Mouse (Mus musculus) liver, embryonic 15.5 days (tissue): Measurements from ENCODE around the gene Stam. TPM values are rescaled to one million over a fixed set of nuclear protein-coding genes. Genes with fewer than 3 reads are reported as not detected.
"Not testable (repeated sequence)": the region's sequence is repeated elsewhere in the genome, so short reads cannot be mapped to it uniquely, and the experiment has no call there.

ENCODE experiments used
- ATAC-seq: fragments of 200-750 bp; cut with Nextera tagmentation; 2 replicates; pipeline ENCODE4 v1.8.0; 2017; ENCODE audit warnings: moderate number of reproducible peaks, mild to moderate bottlenecking, moderate library complexity; ENCODE audit not compliant: insufficient read depth
- H3K27ac ChIP-seq: fragments of 300-500 bp; sonication (generic); replicated peaks from 2 replicates; pipeline ENCODE4 v1.5.1; 2015; ENCODE audit warnings: mild to moderate bottlenecking, inconsistent platforms
- H3K27me3 ChIP-seq: fragments of 300-500 bp; sonication (generic); 2 replicates; pipeline ENCODE4 v1.6.1; 2015; ENCODE audit warnings: mild to moderate bottlenecking, inconsistent platforms
- H3K36me3 ChIP-seq: fragments of 300-500 bp; sonication (generic); replicated peaks from 2 replicates; pipeline ENCODE4 v1.6.1; 2015; ENCODE audit warnings: moderate library complexity, mild to moderate bottlenecking, inconsistent platforms
- H3K4me1 ChIP-seq: fragments of 300-500 bp; sonication (generic); replicated peaks from 2 replicates; pipeline ENCODE4 v1.6.1; 2015; ENCODE audit warnings: inconsistent platforms
- H3K4me2 ChIP-seq: fragments of 300-500 bp; sonication (generic); 2 replicates; pipeline ENCODE4 v1.6.1; 2015; ENCODE audit warnings: moderate library complexity, mild to moderate bottlenecking, inconsistent platforms
- H3K4me3 ChIP-seq: fragments of 300-500 bp; sonication (generic); replicated peaks from 2 replicates; pipeline ENCODE4 v1.5.1; 2015; ENCODE audit warnings: mild to moderate bottlenecking, inconsistent platforms
- H3K9ac ChIP-seq: fragments of 300-500 bp; sonication (generic); 2 replicates; pipeline ENCODE4 v1.6.1; 2015; ENCODE audit warnings: moderate library complexity, mild to moderate bottlenecking, inconsistent platforms
- H3K9me3 ChIP-seq: fragments of 300-500 bp; sonication (generic); replicated peaks from 2 replicates; pipeline ENCODE4 v1.6.1; 2016; ENCODE audit warnings: inconsistent platforms
- WGBS: fragments of 180-500 bp; shearing (Covaris S2); methylation state at CpG from one replicate; pipeline ENCODE4 v1.1.7; 2015; ENCODE audit warnings: mixed read lengths; ENCODE audit not compliant: insufficient replicate concordance; 5-methylcytosine and 5-hydroxymethylcytosine counted together
- polyA plus RNA-seq: library from polyadenylated mRNA; unstranded; fragments of >200 nt; fragmentation: Nextera tagmentation; extraction: Ambion mirVana; gene quantifications from 2 replicates; pipeline ENCODE4 v1.2.1, GENCODE M21; 2015

Gene Stam
- polyA plus RNA-seq, 1 experiment from 2014 or later, result 26.2 TPM

DNA sequence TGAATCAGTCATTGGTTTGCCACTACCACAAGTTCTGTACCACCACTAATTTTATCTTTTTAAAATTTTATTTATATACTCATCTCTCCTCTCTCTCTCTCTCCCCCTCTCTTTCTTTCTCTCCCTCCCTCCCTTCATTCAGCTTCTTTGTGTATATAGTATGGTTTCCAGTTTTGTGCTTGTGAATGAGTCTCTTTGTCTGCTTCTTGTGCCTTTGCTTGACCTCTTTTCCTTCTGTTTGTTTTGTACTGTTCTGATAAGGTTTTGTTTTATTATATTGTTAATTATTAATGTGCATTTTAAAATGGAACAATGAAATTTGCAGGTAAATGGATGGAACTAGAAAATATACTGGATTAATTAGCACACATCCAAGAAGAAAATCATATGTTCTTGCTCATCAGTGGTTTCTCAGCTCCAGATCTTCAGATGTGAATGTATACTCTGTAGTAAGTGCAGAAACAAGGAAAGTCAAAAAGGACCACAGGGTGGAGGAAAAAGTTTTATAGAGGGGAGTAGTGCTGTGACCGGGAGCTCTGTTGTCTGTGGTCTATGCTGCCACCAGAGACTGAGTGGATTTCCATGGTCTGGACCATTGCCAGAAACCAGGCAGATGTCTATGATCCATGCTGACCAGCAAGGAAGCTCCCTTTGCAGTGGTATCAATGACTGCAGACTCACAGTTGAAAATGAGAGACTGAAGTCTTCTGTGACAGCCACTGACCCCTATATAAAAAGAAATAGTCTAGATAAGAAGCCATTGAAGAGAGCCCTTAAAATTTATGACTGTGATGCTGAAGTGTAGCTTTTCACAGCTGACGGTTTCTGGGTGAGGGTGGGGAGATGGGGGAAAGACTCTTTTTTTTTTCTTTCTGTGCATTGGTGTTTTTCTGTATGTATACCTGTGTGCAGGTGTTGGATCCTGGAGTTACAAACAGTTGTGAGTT, 7.9 kb upstream of the Stam start:
- no peak for ATAC-seq
- Histone ChIP-seq H3K4me3 (no peak overlapping the region), H3K4me1 (peaks cover 12% of the 10 kb centered on the region), H3K9ac (no peak overlapping the region), H3K36me3 (no peaks in the 10 kb centered on the region), H3K9me3 (no peaks in the 10 kb centered on the region), H3K27ac (no peak overlapping the region), H3K27me3 (no peaks in the 10 kb centered on the region), H3K4me2 (no peak overlapping the region)
- WGBS, result 59% methylated on average over 2 of the region's 2 CpGs

DNA sequence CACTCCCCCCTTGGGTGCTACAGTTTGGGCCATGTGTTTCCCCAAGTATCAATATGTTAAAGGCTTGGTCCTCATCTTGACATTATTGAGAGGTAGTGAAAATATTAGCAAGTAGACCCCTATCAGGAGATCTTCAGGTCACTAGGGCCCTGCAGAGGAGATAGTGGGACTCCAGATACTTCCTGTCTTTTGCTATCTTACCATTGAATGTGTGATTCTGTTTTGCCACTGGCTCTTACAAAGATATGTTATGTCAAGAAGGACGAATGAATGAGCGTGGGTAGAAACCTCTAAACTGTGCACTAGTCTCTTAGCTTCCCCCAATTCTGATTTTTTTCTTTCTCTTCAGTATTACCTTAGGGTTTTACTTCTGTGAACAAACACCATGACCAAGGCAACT, 4.9 kb upstream of the Stam start:
- Histone ChIP-seq H3K36me3 (no peaks in the 10 kb centered on the region), H3K4me2 (no peak overlapping the region), H3K4me3 (no peak overlapping the region), H3K27me3 (no peaks in the 10 kb centered on the region), H3K27ac (no peak overlapping the region), H3K9me3 (no peaks in the 10 kb centered on the region), H3K4me1 (peaks cover 21% of the 10 kb centered on the region), H3K9ac (no peak overlapping the region)
- 23% methylated on average over 2 of the region's 2 CpGs for WGBS
- no peak for ATAC-seq

DNA sequence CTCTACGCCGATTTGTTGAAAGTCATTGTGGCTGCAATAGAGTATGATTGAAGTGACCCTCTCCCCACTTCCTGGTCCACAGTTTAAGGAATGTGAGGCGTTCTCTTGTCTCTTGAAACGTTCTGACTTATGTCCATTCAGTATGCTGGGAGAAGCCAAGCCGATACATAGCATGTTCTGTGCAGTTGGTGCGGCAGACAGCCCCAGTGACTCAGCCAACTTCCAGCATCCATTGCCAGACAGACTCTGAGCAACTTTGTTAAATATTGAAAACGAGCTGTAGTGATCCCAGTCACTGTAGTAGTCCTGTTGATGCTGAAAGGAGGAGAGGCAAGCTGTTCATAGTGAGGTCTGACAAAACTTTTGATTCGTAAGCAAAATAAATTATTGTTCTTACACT, 3.4 kb upstream of the Stam start:
- Histone ChIP-seq H3K4me1 (peaks cover 32% of the 10 kb centered on the region), H3K36me3 (no peaks in the 10 kb centered on the region), H3K9ac (no peak overlapping the region), H3K4me3 (no peak overlapping the region), H3K27ac (no peak overlapping the region), H3K9me3 (no peaks in the 10 kb centered on the region), H3K4me2 (no peak overlapping the region), H3K27me3 (no peaks in the 10 kb centered on the region)
- 72% methylated on average over 8 of the region's 8 CpGs for WGBS
- no peak for ATAC-seq

- H3K4me2 ChIP-seq, result peak overlapping the region; percentile 75
- WGBS, result 8% methylated on average over 8 of the region's 8 CpGs
- peak overlapping the region; percentile 96 for H3K9ac ChIP-seq
Measured at GRCm38 (mm10) chr2:14073008-14073361, 913 bp upstream of the Stam start.

GRCm38 (mm10) chr2:14074221-14074901, 463 bp downstream of the Stam start:
- peak overlapping the region; percentile 75 for H3K4me2 ChIP-seq
- H3K9ac ChIP-seq, result peak overlapping the region; percentile 96
- peak overlapping the region; percentile 98 for H3K4me3 ChIP-seq
- H3K9me3 ChIP-seq, result no peaks in the 10 kb centered on the region
- ATAC-seq, result peak; percentile 1; the same call in 1 of the 2 replicates
- WGBS, result 1% methylated on average over 38 of the region's 38 CpGs
- no peaks in the 10 kb centered on the region for H3K36me3 ChIP-seq
- H3K4me1 ChIP-seq, result peaks cover 34% of the 10 kb centered on the region
- no peaks in the 10 kb centered on the region for H3K27me3 ChIP-seq
- peak overlapping the region; percentile 100 for H3K27ac ChIP-seq

More at GRCm38 (mm10) chr2:14073008-14073361, 913 bp upstream of the Stam start:
- Histone ChIP-seq H3K9me3 (no peaks in the 10 kb centered on the region), H3K4me1 (peaks cover 42% of the 10 kb centered on the region), H3K4me3 (peak overlapping the region; percentile 98), H3K36me3 (no peaks in the 10 kb centered on the region), H3K27me3 (no peaks in the 10 kb centered on the region), H3K27ac (peak overlapping the region; percentile 100)
- no peak for ATAC-seq

- not testable (repeated sequence) for ATAC-seq, H3K27me3 ChIP-seq, H3K9me3 ChIP-seq, H3K4me2 ChIP-seq, H3K9ac ChIP-seq, H3K36me3 ChIP-seq, H3K27ac ChIP-seq, H3K4me3 ChIP-seq
- WGBS, result 45% methylated on average over 9 of the region's 9 CpGs
- H3K4me1 ChIP-seq, result peaks cover 21% of the 10 kb centered on the region
Measured at GRCm38 (mm10) chr2:14078527-14078926, 4.6 kb downstream of the Stam start.

GRCm38 (mm10) chr2:14100533-14100932, 26.6 kb downstream of the Stam start:
- Histone ChIP-seq H3K4me1 (no peaks in the 10 kb centered on the region; the same call in 1 of the 2 replicates), H3K27me3 (no peaks in the 10 kb centered on the region), H3K36me3 (peaks cover 13% of the 10 kb centered on the region), H3K4me2 (no peak overlapping the region), H3K9me3 (no peaks in the 10 kb centered on the region), H3K4me3 (no peak overlapping the region), H3K9ac (no peak overlapping the region), H3K27ac (no peak overlapping the region)
- ATAC-seq, result no peak

DNA sequence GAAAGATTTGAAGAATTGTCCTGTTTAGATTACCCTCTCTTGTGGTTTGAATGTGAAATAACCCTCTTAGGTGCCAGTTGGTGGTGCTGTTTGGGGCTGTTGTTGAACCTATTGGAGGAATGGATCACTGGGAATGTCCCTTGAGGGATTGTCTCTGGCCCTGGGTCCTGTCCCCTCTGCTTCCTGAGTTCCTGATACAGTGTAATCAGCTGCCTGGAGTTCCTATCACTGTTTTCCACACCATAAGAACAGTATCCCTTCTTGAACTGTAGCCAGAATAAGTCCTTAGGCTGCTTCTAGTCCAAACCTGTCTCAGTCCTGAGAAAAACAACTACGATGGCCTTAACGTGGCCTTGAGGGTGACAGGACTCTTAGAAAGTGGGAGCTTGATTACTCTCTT, 28.7 kb downstream of the Stam start:
- H3K9me3 ChIP-seq, result no peaks in the 10 kb centered on the region
- WGBS, result 74% methylated on average over 2 of the region's 2 CpGs
- no peak overlapping the region for H3K9ac ChIP-seq
- H3K27ac ChIP-seq, result no peak overlapping the region
- no peak overlapping the region for H3K4me2 ChIP-seq
- no peak overlapping the region for H3K4me3 ChIP-seq
- ATAC-seq, result no peak
- H3K27me3 ChIP-seq, result no peaks in the 10 kb centered on the region
- peaks cover 13% of the 10 kb centered on the region for H3K36me3 ChIP-seq
- no peaks in the 10 kb centered on the region; the same call in 1 of the 2 replicates for H3K4me1 ChIP-seq

DNA sequence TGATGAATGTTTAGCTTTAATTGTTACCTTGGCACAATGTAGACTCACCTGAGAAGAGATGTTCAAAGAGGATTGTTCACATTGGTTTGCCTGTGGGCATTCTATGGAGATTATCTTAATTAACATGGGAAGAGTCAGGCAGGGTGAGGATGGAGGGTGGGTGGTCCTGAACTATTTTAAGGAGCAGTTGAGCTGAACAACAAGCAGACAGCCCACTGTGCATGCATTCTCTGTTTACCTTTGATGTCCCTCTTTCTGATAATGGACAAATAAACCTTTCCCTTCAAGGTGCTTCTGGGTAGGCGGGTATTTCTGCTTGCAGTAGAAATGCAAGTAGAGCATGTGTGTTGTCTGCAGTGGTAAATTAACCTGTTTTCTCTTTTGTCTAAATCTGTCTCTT, 30.0 kb downstream of the Stam start:
- Histone ChIP-seq H3K27ac (no peak overlapping the region), H3K9me3 (no peaks in the 10 kb centered on the region), H3K4me2 (no peak overlapping the region), H3K9ac (no peak overlapping the region), H3K4me3 (no peak overlapping the region), H3K27me3 (no peaks in the 10 kb centered on the region), H3K36me3 (peaks cover 13% of the 10 kb centered on the region), H3K4me1 (no peaks in the 10 kb centered on the region; the same call in 1 of the 2 replicates)
- WGBS, result 83% methylated on average over 1 of the region's 1 CpGs
- ATAC-seq, result no peak

GRCm38 (mm10) chr2:14107673-14108072, 33.8 kb downstream of the Stam start:
- H3K4me2 ChIP-seq, result no peak overlapping the region
- WGBS, result 79% methylated on average over 3 of the region's 3 CpGs
- H3K27ac ChIP-seq, result no peak overlapping the region
- H3K9me3 ChIP-seq, result no peaks in the 10 kb centered on the region
- no peaks in the 10 kb centered on the region for H3K27me3 ChIP-seq
- ATAC-seq, result no peak
- no peak overlapping the region for H3K9ac ChIP-seq
- H3K36me3 ChIP-seq, result peaks cover 7% of the 10 kb centered on the region
- no peaks in the 10 kb centered on the region for H3K4me1 ChIP-seq
- no peak overlapping the region for H3K4me3 ChIP-seq

DNA sequence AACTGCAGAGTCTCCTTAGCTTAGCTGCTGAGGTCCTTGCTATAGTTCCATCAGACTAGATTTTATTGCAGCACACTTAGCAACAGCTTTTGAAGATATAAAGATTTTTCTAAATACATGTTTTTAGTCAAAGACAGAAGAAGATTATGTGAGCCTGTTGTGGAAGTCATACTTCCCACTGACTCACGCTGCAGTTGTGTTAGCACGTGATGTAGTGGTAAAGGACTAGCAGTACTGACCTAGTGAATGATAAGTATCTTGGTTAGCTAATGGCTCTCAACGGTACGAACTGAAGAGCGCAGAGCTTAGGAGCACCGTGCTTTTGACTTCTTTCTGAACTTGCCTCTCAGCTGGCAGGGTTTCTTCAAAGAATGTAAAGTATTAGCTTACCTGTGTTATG, 52.5 kb downstream of the Stam start:
- Histone ChIP-seq H3K4me1 (no peaks in the 10 kb centered on the region), H3K27me3 (no peaks in the 10 kb centered on the region), H3K27ac (no peak overlapping the region), H3K9ac (no peak overlapping the region), H3K9me3 (no peaks in the 10 kb centered on the region), H3K4me3 (no peak overlapping the region), H3K36me3 (peaks cover 25% of the 10 kb centered on the region), H3K4me2 (no peak overlapping the region)
- ATAC-seq, result no peak
- WGBS, result 75% methylated on average over 6 of the region's 6 CpGs
